8 mouse cellular contexts compared by ENCODE assay signal in the genomic region with DNA sequence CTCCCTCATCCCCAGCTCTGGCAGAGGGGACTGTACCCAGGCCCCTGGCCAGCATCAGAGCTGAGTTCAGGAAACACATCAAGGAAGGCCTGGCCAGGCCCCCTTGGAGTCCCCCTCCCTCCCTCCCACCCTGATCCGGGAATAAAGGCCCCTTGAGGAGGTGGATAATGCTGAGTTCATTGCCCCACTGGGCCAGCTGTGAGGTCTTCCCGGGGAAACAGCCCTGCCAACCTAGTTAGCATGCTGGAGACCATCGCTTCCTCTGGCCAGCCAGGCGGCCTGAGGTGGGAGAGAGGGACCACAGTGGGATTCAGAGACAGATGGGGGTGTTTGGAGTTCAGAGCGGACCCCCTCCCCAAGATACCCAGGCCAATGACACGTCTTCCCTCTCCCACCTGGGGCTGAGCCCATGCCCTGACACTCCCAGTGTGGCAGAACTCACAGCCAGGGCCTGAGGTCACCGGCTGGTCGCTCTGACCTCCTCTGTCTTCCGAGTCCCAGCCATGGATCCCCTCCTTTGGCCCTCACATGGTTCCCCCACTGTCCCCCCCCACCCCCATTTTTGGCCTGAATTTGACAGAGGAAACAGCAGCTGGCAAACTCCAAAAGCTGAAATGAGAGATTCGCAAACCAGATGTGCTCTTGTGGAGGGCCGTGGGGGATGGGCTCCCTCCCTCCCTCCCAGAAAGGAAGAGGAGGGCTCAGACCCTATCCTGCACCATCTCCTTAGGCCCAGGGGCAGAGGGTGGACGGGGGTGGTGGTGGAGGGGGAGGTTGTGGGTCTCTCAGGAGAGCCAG. TPM values are rescaled to one million over a fixed set of nuclear protein-coding genes. Genes with fewer than 3 reads are reported as not detected.
DNase-seq lines count a peak whose midpoint lies in the region; ATAC-seq and TF ChIP-seq lines count a peak whose summit lies in the region.

No protein-coding gene starts in this region.

- H3K27me3 ChIP-seq in kidney, adult 2 months (replicated peaks; ENCODE audit: control insufficient read depth, insufficient read depth, low read length), result no peaks in the 10 kb centered on the region
- no peaks in the 10 kb centered on the region for H3K27me3 ChIP-seq in heart, postnatal 0 days (ENCODE audit: control insufficient read depth, insufficient read depth, low read length)
- H3K27me3 ChIP-seq in midbrain, embryonic 11.5 days (ENCODE audit: control insufficient read depth, insufficient read depth, low read length), result no peaks in the 10 kb centered on the region

- H3K4me1 ChIP-seq in kidney, adult 2 months (ENCODE audit: control insufficient read depth, insufficient read depth, low read length), result no peaks in the 10 kb centered on the region
- peaks cover 16% of the 10 kb centered on the region for H3K4me1 ChIP-seq in heart, postnatal 0 days (ENCODE audit: control insufficient read depth, insufficient read depth)
- H3K4me1 ChIP-seq in midbrain, embryonic 11.5 days (ENCODE audit: control insufficient read depth, insufficient read depth, low read length), result peaks cover 48% of the 10 kb centered on the region

- TF ChIP-seq CTCF in kidney, adult 2 months (conservative IDR thresholded peaks at IDR 0.05; ENCODE audit: insufficient read depth, insufficient read length, low read depth, low read length), result no peak
- TF ChIP-seq CTCF in heart, postnatal 0 days (IDR thresholded peaks at IDR 0.05; ENCODE audit: low read depth), result no peak

- no peaks in the 10 kb centered on the region for H3K36me3 ChIP-seq in kidney, adult 2 months (ENCODE audit: control insufficient read depth, insufficient read depth, low read length)
- no peaks in the 10 kb centered on the region for H3K36me3 ChIP-seq in heart, postnatal 0 days (replicated peaks; ENCODE audit: control insufficient read depth, insufficient read depth, low read length)
- H3K36me3 ChIP-seq in midbrain, embryonic 11.5 days (ENCODE audit: control insufficient read depth, insufficient read depth, low read length), result peaks cover 22% of the 10 kb centered on the region

- H3K4me3 ChIP-seq in kidney, adult 2 months (ENCODE audit: insufficient read depth, low read depth, low read length), result no peak overlapping the region
- H3K4me3 ChIP-seq in heart, postnatal 0 days (ENCODE audit: low read depth, low read length), result no peak overlapping the region
- H3K4me3 ChIP-seq in midbrain, embryonic 11.5 days (ENCODE audit: low read depth, low read length), result no peak overlapping the region

- no peak for TF ChIP-seq EP300 in heart, postnatal 0 days (IDR thresholded peaks at IDR 0.05; ENCODE audit: low read depth)

- 57% methylated on average over 12 of the region's 12 CpGs for WGBS in kidney, adult 2 months
- WGBS in heart, postnatal 0 days, result 47% methylated on average over 12 of the region's 12 CpGs
- WGBS in midbrain, embryonic 11.5 days, result 23% methylated on average over 12 of the region's 12 CpGs

- H3K27ac ChIP-seq in kidney, adult 2 months (ENCODE audit: insufficient read depth, low read depth, low read length), result peak overlapping the region; percentile 17; the same call in 1 of the 2 replicates
- H3K27ac ChIP-seq in heart, postnatal 0 days (ENCODE audit: low read depth), result peak overlapping the region; percentile 70
- no peak overlapping the region; the same call in 1 of the 2 replicates for H3K27ac ChIP-seq in midbrain, embryonic 11.5 days (ENCODE audit: low read depth, low read length)

- ATAC-seq in heart, postnatal 0 days (ENCODE audit: insufficient read depth, low read depth), result peak; percentile 34
- ATAC-seq in midbrain, embryonic 11.5 days (ENCODE audit: low FRiP score), result 0 out of 2 replicates have a peak, but pooled peaks have one; percentile 23
- ATAC-seq in granulocyte monocyte progenitor cell, adult 5-6 weeks (replicated peaks; ENCODE audit: poor library complexity, severe bottlenecking), result no peak

- no peak for TF ChIP-seq POLR2A in kidney, adult 2 months (IDR thresholded peaks at IDR 0.05; ENCODE audit: low read depth, low read length)

- H3K9ac ChIP-seq in heart, postnatal 0 days (replicated peaks; ENCODE audit: low read depth, low read length), result no peak overlapping the region
- peak overlapping the region; percentile 17; the same call in 1 of the 2 replicates for H3K9ac ChIP-seq in midbrain, embryonic 11.5 days (ENCODE audit: low read length)

- H3K9me3 ChIP-seq in heart, postnatal 0 days (replicated peaks; ENCODE audit: control insufficient read depth, low read length), result no peaks in the 10 kb centered on the region
- no peaks in the 10 kb centered on the region for H3K9me3 ChIP-seq in midbrain, embryonic 11.5 days (ENCODE audit: control insufficient read depth, low read length)

- DNase-seq in kidney, adult 2 months, result no peak
- no peak for DNase-seq in kidney, postnatal 36 days
- DNase-seq in embryo, embryonic 11.5 days (ENCODE audit: low read depth, low spot score), result peak; percentile 45
- DNase-seq in heart, postnatal 0 days (ENCODE audit: low spot score), result no peak
- no peak for DNase-seq in midbrain, embryonic 11.5 days (ENCODE audit: low spot score, missing footprints)
- no peak for DNase-seq in testis, postnatal 14 days (ENCODE audit: low spot score)
- DNase-seq in retina, embryonic 14.5 days (ENCODE audit: low spot score), result no peak

- no peak overlapping the region for H3K4me2 ChIP-seq in heart, postnatal 0 days (ENCODE audit: low read depth, low read length)
- H3K4me2 ChIP-seq in midbrain, embryonic 11.5 days, result no peak overlapping the region

RNA-seq across cellular contexts. Expression of a gene that starts 6.5 kb away (rescaled TPM):
- polyA plus RNA-seq in kidney, adult 2 months (2012; rRNA removed), result 55.3 and 57.8 TPM in 2 replicates
- 37.0 and 65.9 TPM in 2 replicates for total RNA-seq in heart, postnatal 0 days (2014; rRNA removed; ENCODE audit: low replicate concordance)
- polyA plus RNA-seq in heart, postnatal 0 days (2015; fragmentation: Nextera tagmentation; extraction: Ambion mirVana), result 15.4 and 15.7 TPM in 2 replicates
- polyA plus RNA-seq in midbrain, embryonic 11.5 days (2014; fragmentation: Nextera tagmentation; extraction: Ambion mirVana), result 52.2 and 58.8 TPM in 2 replicates
- 13.9 and 15.0 TPM in 2 replicates for total RNA-seq in granulocyte monocyte progenitor cell, adult 5-6 weeks (2014; fragmentation: Nextera tagmentation)
- 5.7 and 18.1 TPM in 2 replicates for total RNA-seq in granulocyte monocyte progenitor cell, adult 5-6 weeks (2017)

RNA-seq across cellular contexts. Expression of a gene that starts 28.4 kb away (rescaled TPM):
- polyA plus RNA-seq in kidney, adult 2 months (2012; rRNA removed), result 70.2 and 72.1 TPM in 2 replicates
- 38.1 and 42.3 TPM in 2 replicates for total RNA-seq in heart, postnatal 0 days (2014; rRNA removed; ENCODE audit: low replicate concordance)
- polyA plus RNA-seq in heart, postnatal 0 days (2015; fragmentation: Nextera tagmentation; extraction: Ambion mirVana), result 24.0 and 24.6 TPM in 2 replicates
- polyA plus RNA-seq in midbrain, embryonic 11.5 days (2014; fragmentation: Nextera tagmentation; extraction: Ambion mirVana), result 5.7 and 6.9 TPM in 2 replicates
- total RNA-seq in granulocyte monocyte progenitor cell, adult 5-6 weeks (2014; fragmentation: Nextera tagmentation), result 71.6 and 82.1 TPM in 2 replicates
- total RNA-seq in granulocyte monocyte progenitor cell, adult 5-6 weeks (2017), result 46.0 and 67.5 TPM in 2 replicates

RNA-seq across cellular contexts. Expression of a gene that starts 52.3 kb away (rescaled TPM):
- polyA plus RNA-seq in kidney, adult 2 months (2012; rRNA removed), result 2.3 and 2.5 TPM in 2 replicates
- 10.0 and 16.0 TPM in 2 replicates for total RNA-seq in heart, postnatal 0 days (2014; rRNA removed; ENCODE audit: low replicate concordance)
- 4.2 and 4.5 TPM in 2 replicates for polyA plus RNA-seq in heart, postnatal 0 days (2015; fragmentation: Nextera tagmentation; extraction: Ambion mirVana)
- 10.0 and 10.9 TPM in 2 replicates for polyA plus RNA-seq in midbrain, embryonic 11.5 days (2014; fragmentation: Nextera tagmentation; extraction: Ambion mirVana)
- 14.7 and 18.9 TPM in 2 replicates for total RNA-seq in granulocyte monocyte progenitor cell, adult 5-6 weeks (2014; fragmentation: Nextera tagmentation)
- 21.7 TPM in 2 replicates for total RNA-seq in granulocyte monocyte progenitor cell, adult 5-6 weeks (2017)

RNA-seq across cellular contexts. Expression of a gene that starts 53.9 kb away (rescaled TPM):
- polyA plus RNA-seq in kidney, adult 2 months (2012; rRNA removed), result 17.9 and 18.6 TPM in 2 replicates
- total RNA-seq in heart, postnatal 0 days (2014; rRNA removed; ENCODE audit: low replicate concordance), result 15.3 and 17.0 TPM in 2 replicates
- 4.0 and 5.3 TPM in 2 replicates for polyA plus RNA-seq in heart, postnatal 0 days (2015; fragmentation: Nextera tagmentation; extraction: Ambion mirVana)
- 2.1 and 2.2 TPM in 2 replicates for polyA plus RNA-seq in midbrain, embryonic 11.5 days (2014; fragmentation: Nextera tagmentation; extraction: Ambion mirVana)
- 7.3 and 11.4 TPM in 2 replicates for total RNA-seq in granulocyte monocyte progenitor cell, adult 5-6 weeks (2014; fragmentation: Nextera tagmentation)
- total RNA-seq in granulocyte monocyte progenitor cell, adult 5-6 weeks (2017), result 2.6 and 4.7 TPM in 2 replicates
